In genomic region chr11:60211761-60212160, GRCm38 (mm10) we compare ENCODE assay signal across 11 mouse cellular contexts. TPM values are rescaled to one million over a fixed set of nuclear protein-coding genes. Genes with fewer than 3 reads are reported as not detected.
DNase-seq lines count a peak whose midpoint lies in the region; ATAC-seq and TF ChIP-seq lines count a peak whose summit lies in the region.
"Had no signal": no experiment of that assay in that cellular context is flagged by ENCODE, and none has a peak within 500 bp of the region (broad histone marks: within the 10 kb centered on the region; RNA-seq: fewer than 3 reads in every experiment).

No protein-coding gene starts in this region.

- H3K4me2 ChIP-seq in hindbrain, embryonic 13.5 days: no peak overlapping the region
- no peak overlapping the region for H3K4me2 ChIP-seq in hindbrain, embryonic 11.5 days (replicated peaks; ENCODE audit: low read depth, low read length)
- no peak overlapping the region for H3K4me2 ChIP-seq in stomach, embryonic 16.5 days (ENCODE audit: low read depth, low read length)
- H3K4me2 ChIP-seq in stomach, postnatal 0 days (replicated peaks; ENCODE audit: low read depth): no peak overlapping the region
- no peak overlapping the region for H3K4me2 ChIP-seq in neural tube, embryonic 15.5 days
- H3K4me2 ChIP-seq in midbrain, postnatal 0 days (ENCODE audit: low read depth, low read length, poor library complexity, severe bottlenecking): no peak overlapping the region

- no peak for TF ChIP-seq EP300 in stomach, postnatal 0 days (optimal IDR thresholded peaks at IDR 0.05)

- no peak for TF ChIP-seq CTCF in stomach, postnatal 0 days (IDR thresholded peaks at IDR 0.05; ENCODE audit: low read depth)
- no peak for TF ChIP-seq CTCF in midbrain, postnatal 0 days (IDR thresholded peaks at IDR 0.05)

- H3K4me1 ChIP-seq in hindbrain, embryonic 13.5 days (replicated peaks): peaks cover 67% of the 10 kb centered on the region
- H3K4me1 ChIP-seq in hindbrain, embryonic 11.5 days (replicated peaks; ENCODE audit: control insufficient read depth, insufficient read depth, low read length): peaks cover 27% of the 10 kb centered on the region
- H3K4me1 ChIP-seq in stomach, embryonic 16.5 days (ENCODE audit: control insufficient read depth, insufficient read depth, low read length): peaks cover 59% of the 10 kb centered on the region
- peaks cover 22% of the 10 kb centered on the region for H3K4me1 ChIP-seq in stomach, postnatal 0 days (replicated peaks; ENCODE audit: control insufficient read depth, insufficient read depth)
- peaks cover 66% of the 10 kb centered on the region for H3K4me1 ChIP-seq in neural tube, embryonic 15.5 days
- peaks cover 17% of the 10 kb centered on the region for H3K4me1 ChIP-seq in midbrain, postnatal 0 days (ENCODE audit: insufficient read depth, low read length)

- WGBS in hindbrain, embryonic 13.5 days: 68% methylated on average over 12 of the region's 12 CpGs
- 55% methylated on average over 12 of the region's 12 CpGs for WGBS in hindbrain, embryonic 11.5 days
- 59% methylated on average over 12 of the region's 12 CpGs for WGBS in stomach, embryonic 16.5 days
- WGBS in stomach, postnatal 0 days: 68% methylated on average over 12 of the region's 12 CpGs
- WGBS in neural tube, embryonic 15.5 days: 68% methylated on average over 12 of the region's 12 CpGs
- 58% methylated on average over 12 of the region's 12 CpGs for WGBS in midbrain, postnatal 0 days

- peak overlapping the region; percentile 39; the same call in 1 of the 2 replicates for H3K9ac ChIP-seq in hindbrain, embryonic 13.5 days
- no peak overlapping the region for H3K9ac ChIP-seq in hindbrain, embryonic 11.5 days (ENCODE audit: low read depth, low read length)
- peak overlapping the region; percentile 51 for H3K9ac ChIP-seq in stomach, embryonic 16.5 days (ENCODE audit: low read length)
- H3K9ac ChIP-seq in stomach, postnatal 0 days (ENCODE audit: low read length): no peak overlapping the region
- no peak overlapping the region for H3K9ac ChIP-seq in neural tube, embryonic 15.5 days (replicated peaks)
- H3K9ac ChIP-seq in midbrain, postnatal 0 days (replicated peaks; ENCODE audit: low read length, poor library complexity, severe bottlenecking): no peak overlapping the region

- peaks cover 5% of the 10 kb centered on the region for H3K36me3 ChIP-seq in hindbrain, embryonic 13.5 days
- no peaks in the 10 kb centered on the region for H3K36me3 ChIP-seq in hindbrain, embryonic 11.5 days (ENCODE audit: control insufficient read depth, insufficient read depth, low read length)
- H3K36me3 ChIP-seq in stomach, embryonic 16.5 days (ENCODE audit: control insufficient read depth, insufficient read depth, low read length): no peaks in the 10 kb centered on the region
- peaks cover 2% of the 10 kb centered on the region; the same call in 1 of the 2 replicates for H3K36me3 ChIP-seq in stomach, postnatal 0 days (ENCODE audit: control insufficient read depth, insufficient read depth, low read length)
- H3K36me3 ChIP-seq in neural tube, embryonic 15.5 days: no peaks in the 10 kb centered on the region
- no peaks in the 10 kb centered on the region for H3K36me3 ChIP-seq in midbrain, postnatal 0 days (ENCODE audit: insufficient read depth, low read length)

- DNase-seq in cerebellum, adult 9-11 months: peak; percentile 41
- DNase-seq in cerebellum, adult 18-20 months: no peak
- no peak for DNase-seq in hindbrain, embryonic 11.5 days (ENCODE audit: low spot score)
- DNase-seq in stomach, postnatal 0 days (ENCODE audit: low spot score): no peak
- no peak for DNase-seq in midbrain, postnatal 0 days (ENCODE audit: low spot score)
- DNase-seq: cerebellum, adult 11-12 months; embryo, embryonic 11 days; kidney, postnatal 10 days had no signal

- no peaks in the 10 kb centered on the region for H3K27me3 ChIP-seq in hindbrain, embryonic 13.5 days
- no peaks in the 10 kb centered on the region for H3K27me3 ChIP-seq in hindbrain, embryonic 11.5 days (ENCODE audit: control insufficient read depth, insufficient read depth, low read length)
- no peaks in the 10 kb centered on the region for H3K27me3 ChIP-seq in stomach, embryonic 16.5 days (ENCODE audit: control insufficient read depth, insufficient read depth, low read length)
- no peaks in the 10 kb centered on the region for H3K27me3 ChIP-seq in stomach, postnatal 0 days (ENCODE audit: control insufficient read depth, insufficient read depth, low read length)
- H3K27me3 ChIP-seq in neural tube, embryonic 15.5 days (replicated peaks): no peaks in the 10 kb centered on the region
- H3K27me3 ChIP-seq in midbrain, postnatal 0 days (ENCODE audit: insufficient read depth, low read length): no peaks in the 10 kb centered on the region

- no peak overlapping the region for H3K4me3 ChIP-seq in hindbrain, embryonic 13.5 days
- no peak overlapping the region for H3K4me3 ChIP-seq in hindbrain, embryonic 11.5 days (ENCODE audit: low read depth, low read length)
- no peak overlapping the region for H3K4me3 ChIP-seq in stomach, embryonic 16.5 days (replicated peaks; ENCODE audit: low read length)
- no peak overlapping the region for H3K4me3 ChIP-seq in stomach, postnatal 0 days (ENCODE audit: low read depth, low read length)
- no peak overlapping the region for H3K4me3 ChIP-seq in neural tube, embryonic 15.5 days (replicated peaks)
- no peak overlapping the region for H3K4me3 ChIP-seq in midbrain, postnatal 0 days (ENCODE audit: low read depth, low read length)

- H3K9me3 ChIP-seq in hindbrain, embryonic 13.5 days: no peaks in the 10 kb centered on the region
- no peaks in the 10 kb centered on the region for H3K9me3 ChIP-seq in hindbrain, embryonic 11.5 days (ENCODE audit: control insufficient read depth, low read length)
- no peaks in the 10 kb centered on the region for H3K9me3 ChIP-seq in stomach, embryonic 16.5 days (replicated peaks; ENCODE audit: control insufficient read depth, low read length)
- H3K9me3 ChIP-seq in stomach, postnatal 0 days (ENCODE audit: control insufficient read depth, low read length): no peaks in the 10 kb centered on the region
- no peaks in the 10 kb centered on the region for H3K9me3 ChIP-seq in neural tube, embryonic 15.5 days (replicated peaks)
- H3K9me3 ChIP-seq in midbrain, postnatal 0 days (ENCODE audit: low read length): no peaks in the 10 kb centered on the region

- no peak overlapping the region for H3K27ac ChIP-seq in hindbrain, embryonic 13.5 days
- no peak overlapping the region for H3K27ac ChIP-seq in hindbrain, embryonic 11.5 days (ENCODE audit: low read depth, low read length)
- H3K27ac ChIP-seq in stomach, embryonic 16.5 days (ENCODE audit: low read length): no peak overlapping the region
- H3K27ac ChIP-seq in stomach, postnatal 0 days (replicated peaks): no peak overlapping the region
- H3K27ac ChIP-seq in neural tube, embryonic 15.5 days (replicated peaks): 0 out of 2 replicates have a peak overlapping the region, but pooled peaks have one; percentile 1
- no peak overlapping the region for H3K27ac ChIP-seq in midbrain, postnatal 0 days (ENCODE audit: low read depth, low read length)

- no peak for ATAC-seq in hindbrain, embryonic 13.5 days (ENCODE audit: low FRiP score)
- no peak for ATAC-seq in hindbrain, embryonic 11.5 days (ENCODE audit: low FRiP score)
- ATAC-seq in stomach, embryonic 16.5 days (ENCODE audit: insufficient read depth, low FRiP score): no peak
- no peak for ATAC-seq in stomach, postnatal 0 days (ENCODE audit: low FRiP score, low TSS enrichment)
- no peak for ATAC-seq in neural tube, embryonic 15.5 days (ENCODE audit: low FRiP score)
- ATAC-seq in midbrain, postnatal 0 days (ENCODE audit: low FRiP score): no peak

RNA-seq across cellular contexts. Expression of gene Srebf1, which starts 10.6 kb away (rescaled TPM):
- 38.2 and 43.9 TPM in 2 replicates for polyA plus RNA-seq in hindbrain, embryonic 13.5 days (2015; fragmentation: Nextera tagmentation; extraction: Ambion mirVana)
- 40.4 and 44.7 TPM in 2 replicates for polyA plus RNA-seq in hindbrain, embryonic 11.5 days (2014; fragmentation: Nextera tagmentation; extraction: Ambion mirVana)
- 63.4 and 69.8 TPM in 2 replicates for polyA plus RNA-seq in stomach, embryonic 16.5 days (2015; fragmentation: Nextera tagmentation; extraction: Ambion mirVana)
- polyA plus RNA-seq in stomach, postnatal 0 days (2015; fragmentation: Nextera tagmentation; extraction: Ambion mirVana): 44.7 and 47.9 TPM in 2 replicates
- 44.2 and 50.0 TPM in 2 replicates for polyA plus RNA-seq in neural tube, embryonic 15.5 days (2015; fragmentation: Nextera tagmentation; extraction: Ambion mirVana)
- total RNA-seq in midbrain, postnatal 0 days (2014; rRNA removed): 77.1 and 96.5 TPM in 2 replicates
- 34.5 and 38.1 TPM in 2 replicates for polyA plus RNA-seq in midbrain, postnatal 0 days (2015; fragmentation: Nextera tagmentation; extraction: Ambion mirVana)

Comparison
In these comparisons a context has a peak if more than half of its experiments do, and no peak if none do; other contexts are left out.
1. H3K9ac ChIP-seq: peak in hindbrain, embryonic 13.5 days (single experiment) and stomach, embryonic 16.5 days (single experiment); none in hindbrain, embryonic 11.5 days (single experiment), stomach, postnatal 0 days (single experiment), neural tube, embryonic 15.5 days (single experiment) and midbrain, postnatal 0 days (single experiment).